Mouse (Mus musculus): ENCODE results near the gene Maff.

DNA sequence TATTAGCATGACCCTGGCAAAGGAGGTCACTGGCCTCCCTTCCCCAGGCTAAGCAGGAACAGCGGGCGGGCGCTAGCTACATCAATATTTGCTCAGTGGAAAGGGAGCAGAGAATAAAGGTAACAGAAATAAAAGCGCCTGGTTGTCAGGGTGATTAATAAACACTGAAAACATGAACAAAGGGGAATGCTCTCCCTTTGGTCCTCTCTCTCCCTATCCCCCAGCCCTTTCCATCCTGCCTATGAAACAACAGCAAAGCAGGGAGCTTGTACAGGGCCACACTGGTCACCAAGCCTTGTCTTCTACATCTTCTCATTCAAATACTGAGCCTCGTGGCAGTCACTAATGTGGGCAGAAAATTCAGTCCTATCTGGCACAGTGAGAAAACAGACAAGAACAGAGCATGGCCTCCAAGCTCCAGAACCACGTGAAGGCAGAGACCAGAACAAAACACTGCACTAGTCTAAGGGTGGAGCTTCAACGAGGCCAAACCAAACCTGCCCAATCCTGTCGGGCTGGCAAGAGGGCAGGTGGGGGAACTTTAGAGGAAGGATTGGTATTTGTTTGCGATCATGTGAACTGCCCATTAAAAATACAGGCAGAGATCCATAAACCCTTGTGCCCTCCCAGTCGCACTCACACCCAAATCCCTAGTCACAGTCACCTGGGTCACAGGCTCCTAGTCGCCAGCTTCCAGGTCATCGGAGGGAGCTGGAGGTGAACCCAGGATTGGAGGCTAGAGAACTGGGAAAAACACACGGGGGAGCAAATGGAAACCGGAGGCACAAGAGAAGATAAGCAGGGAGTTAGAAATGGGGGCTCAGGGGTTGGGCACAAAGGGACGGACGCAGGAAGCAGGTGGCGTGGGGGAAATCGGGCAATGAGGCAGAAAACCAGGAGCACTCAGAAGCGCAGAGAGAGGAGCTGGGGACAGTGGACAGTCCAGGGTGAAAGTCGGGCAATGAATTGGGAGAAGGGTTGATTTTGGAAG lies 19.2 kb upstream of the Maff start:
- TF ChIP-seq FLI1 (IDR thresholded peaks at IDR 0.05; ENCODE audit: low read length): no peak
- no peak for TF ChIP-seq GATA1 (IDR thresholded peaks at IDR 0.05; ENCODE audit: borderline replicate concordance, low read length)

All from megakaryocyte, embryonic 14.5 days (primary cell).